Mouse (Mus musculus) thymus, adult 18-20 months (tissue): ENCODE results near the gene Tmem109.
A peak's percentile ranks its signal among the peaks of the same experiment; 100 is the strongest.

Source experiments
- DNase-seq, 2 experiments: peaks; one replicate each; pipeline ENCODE4 v3.0.0; 2022; ENCODE audit warnings: mixed read lengths in 2 of 2

The Tmem109 gene

DNA sequence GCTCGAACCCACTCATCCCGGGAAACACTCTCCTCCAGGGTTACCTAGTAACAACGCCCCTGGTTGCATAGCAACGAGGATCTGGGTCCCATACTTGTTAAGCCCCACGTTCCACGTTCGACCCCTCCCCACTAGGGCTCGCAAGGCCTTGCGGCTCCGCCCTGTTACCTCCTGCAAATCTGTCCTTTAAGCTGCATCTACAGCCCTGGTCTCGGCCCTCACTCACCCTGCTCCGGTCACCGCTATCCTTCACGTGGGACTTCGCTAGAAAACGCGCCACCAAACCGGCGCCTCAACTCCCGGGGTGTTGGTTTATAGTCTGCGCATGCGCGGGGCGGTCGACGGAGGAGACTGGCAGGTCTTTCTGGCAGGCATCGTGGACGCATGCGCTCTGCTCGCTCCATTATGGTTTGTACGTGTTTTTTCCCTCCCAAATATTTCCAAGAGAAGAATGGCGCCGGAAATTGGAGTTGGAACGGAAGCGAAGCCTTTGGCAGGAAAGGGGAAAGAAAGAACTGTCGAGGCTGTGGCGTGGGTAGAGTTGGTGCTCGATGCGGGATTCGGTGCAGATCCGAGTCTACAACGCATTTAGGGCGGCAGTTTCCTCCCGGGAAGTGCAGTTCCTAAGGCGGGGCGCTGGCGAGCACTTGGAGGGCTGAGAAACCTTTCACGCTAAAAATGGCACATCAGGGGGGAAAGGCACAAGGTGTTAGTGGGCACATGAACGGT, at the start of gene Tmem109:
TSS of gene Tmem109 (minus strand) at position 576 of the 729 bp plus-strand sequence.
- DNase-seq, result peak; percentile 84 to 88

- no peak for DNase-seq
These were observed 48.8 kb upstream of the Tmem109 start for GRCm38 (mm10) chr19:10930641-10931040.

- DNase-seq, result no peak
These were observed 44.9 kb upstream of the Tmem109 start for GRCm38 (mm10) chr19:10926666-10927065.

DNA sequence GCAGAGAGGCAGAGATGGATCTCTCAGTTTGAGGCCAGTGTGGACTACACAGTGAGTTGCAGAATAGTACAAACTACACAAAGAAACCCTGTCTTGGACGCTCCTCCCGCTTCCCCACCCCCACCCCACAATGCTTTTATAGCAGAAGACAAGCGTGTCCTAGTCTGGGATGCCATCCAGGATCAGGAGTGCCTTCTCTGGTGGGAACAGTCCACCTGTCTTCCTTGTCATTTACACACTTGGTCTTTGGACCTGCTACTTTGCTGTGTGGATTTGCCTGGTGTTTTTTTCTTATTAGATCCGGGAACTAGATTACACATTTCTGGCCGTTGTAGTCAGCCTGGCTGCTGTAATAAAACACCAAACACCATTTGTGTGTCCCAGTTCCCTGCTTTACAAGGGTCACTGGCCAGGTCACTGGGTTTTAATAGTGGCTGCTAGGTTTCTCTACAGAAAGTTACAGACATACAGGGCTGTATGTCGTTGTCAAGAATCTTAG, 44.4 kb upstream of the Tmem109 start:
- no peak for DNase-seq

DNA sequence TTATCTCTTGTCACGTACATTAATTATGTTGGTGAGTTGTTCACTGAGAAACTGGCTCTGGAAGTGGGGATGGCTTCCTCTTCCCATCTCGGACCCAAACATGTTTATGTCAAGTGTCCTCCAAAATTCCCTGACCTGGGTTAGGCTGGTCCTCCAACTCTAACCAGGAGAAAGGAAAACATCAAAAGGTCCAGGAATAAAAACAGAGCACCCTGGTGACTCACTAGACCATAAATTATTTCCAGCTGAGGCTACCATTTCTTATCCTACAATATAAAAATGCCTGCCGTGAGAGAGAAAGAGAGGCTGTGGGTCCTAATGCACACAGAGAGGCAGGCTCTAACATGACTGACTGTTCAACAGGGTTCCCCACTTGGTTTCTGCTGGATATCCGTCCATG, 42.4 kb upstream of the Tmem109 start:
- no peak for DNase-seq

GRCm38 (mm10) chr19:10921058-10921457, 39.3 kb upstream of the Tmem109 start:
- DNase-seq, result no peak

GRCm38 (mm10) chr19:10920532-10920931, 38.7 kb upstream of the Tmem109 start, which contains the start of gene Zp1:
Gene Zp1, minus strand, starts transcription at chr19:10920632.
- DNase-seq, result no peak

DNA sequence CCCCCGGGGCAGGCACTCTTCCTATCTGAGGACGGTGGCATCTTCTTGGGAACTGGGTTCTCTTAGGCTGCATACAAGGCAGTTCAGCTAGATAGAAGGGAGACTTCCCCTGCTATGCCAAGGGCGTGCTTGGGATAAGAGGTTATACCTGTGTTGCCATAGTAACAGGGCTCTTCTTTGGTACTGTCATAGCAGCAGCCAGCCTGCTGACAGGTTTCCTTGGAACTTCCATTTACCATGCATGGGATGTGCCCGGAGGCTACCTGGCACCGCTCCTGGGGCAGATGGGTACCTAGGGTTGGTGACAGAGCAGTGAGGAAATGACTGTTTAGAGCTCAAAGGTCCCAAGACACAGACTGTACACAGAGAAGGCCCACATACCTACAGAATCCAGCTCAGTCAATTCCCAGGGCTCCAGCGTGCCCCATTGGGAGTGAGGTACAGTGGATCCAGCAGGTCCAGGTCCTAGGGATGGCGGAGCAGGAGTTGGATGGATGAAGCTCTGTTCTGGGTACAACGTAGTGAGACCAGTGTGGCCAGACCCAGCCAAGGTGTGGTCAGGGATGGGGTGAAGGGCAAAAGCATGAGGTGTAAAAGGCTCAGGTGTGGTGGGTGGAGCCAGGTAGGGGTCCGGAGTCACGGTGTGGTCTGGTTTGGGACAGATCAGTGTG, 36.7 kb upstream of the Tmem109 start:
- no peak for DNase-seq

GRCm38 (mm10) chr19:10916506-10916905, 34.7 kb upstream of the Tmem109 start:
- no peak for DNase-seq

DNA sequence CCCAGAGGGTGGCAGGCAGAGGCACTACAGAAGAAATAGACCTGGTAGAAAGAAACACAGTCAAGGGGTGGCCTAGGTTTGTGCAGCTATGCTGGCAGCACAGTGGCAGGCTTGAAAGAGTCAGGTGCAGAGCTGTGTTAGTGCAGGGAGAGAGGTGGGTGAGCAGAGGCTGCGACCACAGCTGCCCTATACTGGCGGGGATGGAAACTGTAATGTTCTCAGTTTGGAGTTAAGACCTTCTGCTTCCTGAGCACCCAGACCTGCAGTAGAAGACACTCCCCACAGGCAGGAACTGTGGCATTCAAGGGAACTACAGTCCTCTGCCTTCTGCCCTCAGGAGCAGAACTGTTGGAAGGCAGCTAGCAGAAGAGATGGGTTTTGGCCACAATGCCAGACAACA, 33.1 kb upstream of the Tmem109 start:
- DNase-seq, result no peak

- no peak for DNase-seq
These were observed 32.5 kb upstream of the Tmem109 start for GRCm38 (mm10) chr19:10914291-10914690.

- DNase-seq, result no peak
These were observed 27.4 kb upstream of the Tmem109 start for GRCm38 (mm10) chr19:10909087-10909721.

GRCm38 (mm10) chr19:10907891-10908290, 26.1 kb upstream of the Tmem109 start:
- DNase-seq, result peak; percentile 16 to 20

- DNase-seq, result no peak
These were observed 23.9 kb upstream of the Tmem109 start for GRCm38 (mm10) chr19:10905728-10906000.

DNA sequence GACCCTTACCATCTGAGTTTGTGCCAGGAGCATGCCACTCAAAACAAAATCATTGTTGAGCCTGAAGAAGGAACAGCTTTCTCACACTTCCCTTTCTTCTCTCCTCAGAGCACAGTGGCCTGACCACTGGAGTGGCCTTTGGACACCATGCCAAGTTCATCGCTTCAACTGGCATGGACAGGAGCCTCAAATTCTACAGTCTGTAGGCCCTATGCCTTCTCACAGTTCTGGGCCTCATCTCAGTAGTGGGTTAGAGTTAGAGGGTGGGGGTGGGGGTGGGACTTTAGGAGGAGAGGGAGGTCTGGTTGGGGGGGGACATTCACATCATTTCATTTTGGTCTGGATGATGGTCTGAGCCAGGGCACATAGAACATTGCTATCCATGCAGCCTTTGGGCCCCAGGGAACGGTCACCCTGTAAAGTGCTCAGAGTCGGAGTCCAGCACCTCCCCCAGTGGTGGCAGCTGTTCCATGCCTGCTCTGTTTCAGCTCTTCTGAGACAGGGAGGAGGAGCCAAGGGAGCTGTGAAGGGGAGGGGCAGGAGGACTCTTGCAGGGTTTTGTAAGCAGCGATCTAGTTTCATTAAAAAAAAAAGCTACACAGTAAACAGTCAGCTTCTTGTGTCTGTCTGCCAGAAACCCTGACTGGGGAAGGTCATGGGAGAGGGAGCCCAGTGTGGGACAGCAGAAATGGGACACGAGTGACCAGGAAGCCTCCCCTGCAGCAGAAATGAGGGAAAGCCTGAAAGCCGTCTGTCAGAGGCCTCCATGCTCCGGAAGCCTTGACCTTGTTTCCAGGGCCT, 23.3 kb upstream of the Tmem109 start:
- no peak for DNase-seq

GRCm38 (mm10) chr19:10904512-10904911, 22.7 kb upstream of the Tmem109 start:
- no peak for DNase-seq

DNA sequence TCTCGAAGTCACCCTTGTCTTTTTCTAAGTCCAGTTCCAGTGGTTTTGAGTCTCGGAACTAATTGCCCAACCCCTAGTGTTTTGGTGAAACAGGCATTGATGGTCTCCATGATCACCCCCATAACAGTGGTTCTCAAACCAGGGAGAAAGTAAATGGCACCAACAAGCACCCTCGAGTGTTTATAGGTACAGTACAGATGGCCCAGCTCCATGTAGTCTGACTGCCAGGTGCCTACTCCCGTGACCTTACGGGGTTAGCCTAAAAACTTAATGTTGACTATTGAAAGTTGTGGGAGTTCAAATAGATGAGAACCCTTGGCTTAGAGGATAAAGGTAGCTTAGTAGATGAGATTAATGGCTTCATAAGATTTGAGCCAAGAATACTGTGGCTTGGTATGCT, 19.2 kb upstream of the Tmem109 start:
- no peak for DNase-seq

DNA sequence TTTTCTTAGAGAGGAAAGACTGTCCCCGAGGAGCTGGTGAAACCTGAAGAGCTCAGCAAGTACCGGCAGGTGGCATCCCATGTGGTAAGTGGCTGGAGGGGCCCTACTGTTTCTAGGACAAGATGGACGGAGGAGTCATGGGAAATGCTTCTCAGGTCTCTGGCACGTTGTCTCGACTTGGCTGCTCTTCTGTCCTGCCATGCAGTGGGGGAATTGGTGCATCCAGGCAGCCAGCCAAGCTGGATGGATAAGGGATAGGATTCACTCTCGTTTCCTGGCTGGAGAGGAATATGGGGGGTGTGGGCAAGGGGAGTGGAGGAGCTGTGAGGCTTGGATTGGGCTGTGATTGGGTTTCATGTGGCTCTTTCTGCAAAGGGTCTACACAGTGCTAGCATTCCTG, 18.5 kb upstream of the Tmem109 start:
- no peak for DNase-seq

DNA sequence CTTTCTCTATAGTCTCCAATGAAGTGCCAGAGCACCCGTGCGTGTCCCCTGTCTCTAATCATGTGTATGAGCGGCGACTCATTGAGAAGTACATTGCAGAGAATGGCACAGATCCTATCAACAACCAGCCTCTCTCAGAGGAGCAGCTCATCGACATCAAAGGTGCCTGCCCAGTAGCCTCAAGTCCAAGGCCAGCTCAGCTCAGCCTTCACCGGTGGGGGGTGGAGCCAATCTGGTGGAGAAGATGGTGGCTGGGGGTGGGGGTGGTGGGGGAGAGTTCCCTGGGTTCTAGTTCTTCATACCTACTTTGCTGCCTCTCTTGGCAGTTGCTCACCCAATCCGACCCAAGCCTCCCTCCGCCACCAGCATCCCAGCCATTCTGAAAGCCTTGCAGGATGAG, 15.7 kb upstream of the Tmem109 start:
- DNase-seq, result no peak

DNA sequence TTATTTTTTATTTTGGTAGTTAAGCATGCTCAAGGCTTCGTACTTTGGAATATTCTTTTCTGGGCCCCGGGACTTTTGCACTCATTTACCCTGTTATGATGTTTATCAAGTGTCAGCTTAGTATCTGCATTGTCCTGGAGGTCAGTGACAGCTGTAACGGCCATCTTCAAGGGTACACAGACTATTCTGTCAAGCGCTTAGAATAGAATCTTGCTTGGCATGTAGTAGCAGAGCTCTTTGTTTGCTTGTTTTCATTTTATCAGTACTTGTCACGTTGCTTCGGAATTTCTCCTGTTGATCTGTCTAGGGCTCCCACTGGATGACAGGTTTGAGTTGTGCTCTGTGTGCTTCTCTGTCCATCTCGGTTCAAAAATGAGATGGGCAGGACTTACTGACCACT, 15.0 kb upstream of the Tmem109 start:
- no peak for DNase-seq

GRCm38 (mm10) chr19:10895708-10896107, 13.9 kb upstream of the Tmem109 start:
- DNase-seq, result no peak

GRCm38 (mm10) chr19:10895016-10895528, 13.3 kb upstream of the Tmem109 start, which contains the start of gene Prpf19:
Gene Prpf19, plus strand, starts transcription at chr19:10895231.
- peak; percentile 95 to 96 for DNase-seq

- no peak for DNase-seq
These were observed 10.4 kb upstream of the Tmem109 start for GRCm38 (mm10) chr19:10892201-10892600.
